Mouse (Mus musculus): ENCODE measurements around the gene Zfp597. TPM values are rescaled to one million over a fixed set of nuclear protein-coding genes. Genes with fewer than 3 reads are reported as not detected.
"Not testable (repeated sequence)": the region's sequence is repeated elsewhere in the genome, so short reads cannot be mapped to it uniquely, and the experiment has no call there.

Gene Zfp597
- polyA plus RNA-seq, 2 experiments = 5.7 to 7.0 TPM

DNA sequence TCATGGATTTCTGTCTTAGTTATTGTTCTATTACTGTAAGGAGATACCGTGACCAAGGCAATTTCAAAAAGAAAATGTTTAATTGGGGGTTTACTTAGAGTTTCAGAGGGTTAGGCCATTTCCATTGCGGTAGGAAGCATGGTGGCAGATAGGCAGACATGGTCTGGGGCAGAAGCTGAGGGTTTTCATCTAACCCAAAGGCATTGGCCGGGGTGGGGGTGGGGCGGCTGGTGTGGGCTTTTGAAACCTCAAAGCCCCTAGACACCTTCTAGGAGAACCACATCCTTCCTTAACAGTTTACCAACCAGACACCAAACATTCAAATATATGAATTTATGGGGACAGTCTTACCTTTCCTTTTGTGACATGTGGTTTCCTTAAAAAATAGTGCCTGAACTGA is 25.1 kb downstream of the Zfp597 start:
- Histone ChIP-seq H3K9ac (ENCODE audit: low read depth, low read length, severe bottlenecking) (no peak overlapping the region), H3K4me2 (replicated peaks; ENCODE audit: low read depth, low read length, severe bottlenecking) (no peak overlapping the region), H3K27ac (replicated peaks; ENCODE audit: low read depth, low read length) (no peak overlapping the region), H3K36me3 (ENCODE audit: control insufficient read depth, insufficient read depth, low read length) (peaks cover 21% of the 10 kb centered on the region), H3K9me3 (ENCODE audit: control insufficient read depth, low read length) (no peaks in the 10 kb centered on the region), H3K4me1 (ENCODE audit: control insufficient read depth, insufficient read depth, low read length) (no peaks in the 10 kb centered on the region), H3K4me3 (replicated peaks; ENCODE audit: low read length) (no peak overlapping the region), H3K27me3 (ENCODE audit: control insufficient read depth, insufficient read depth, low read length) (no peaks in the 10 kb centered on the region)
- DNase-seq (ENCODE audit: low spot score) (no peak), ATAC-seq (ENCODE audit: low FRiP score, low read depth) (no peak)
- no peak for TF ChIP-seq POLR2A (IDR thresholded peaks at IDR 0.05; ENCODE audit: borderline replicate concordance, extremely low read depth, insufficient read depth, insufficient read length)
- WGBS = 94% methylated on average over 4 of the region's 4 CpGs

DNA sequence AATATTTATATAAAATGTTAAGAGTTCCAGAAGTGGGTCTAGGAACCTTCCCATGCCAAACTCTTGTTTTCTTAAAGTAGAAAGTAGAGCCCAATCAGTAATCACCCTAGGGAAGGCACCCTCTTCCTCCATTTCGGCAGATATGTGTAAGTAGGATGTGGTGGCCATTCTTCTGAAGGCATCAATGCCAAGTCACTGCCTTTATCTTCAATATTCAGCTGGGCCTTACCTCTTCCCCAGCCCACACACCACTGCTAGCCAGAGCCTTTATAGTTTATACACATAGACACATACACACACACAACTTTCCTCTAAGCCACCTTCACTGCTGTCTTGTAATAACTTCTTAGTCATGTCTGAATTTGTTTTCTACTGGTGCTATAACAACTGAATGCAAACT is 28.6 kb downstream of the Zfp597 start:
- DNase-seq (ENCODE audit: low spot score) (no peak), ATAC-seq (ENCODE audit: low FRiP score, low read depth) (no peak)
- H3K27ac ChIP-seq (replicated peaks; ENCODE audit: low read depth, low read length) = no peak overlapping the region
- H3K9ac ChIP-seq (ENCODE audit: low read depth, low read length, severe bottlenecking) = no peak overlapping the region
- H3K4me1 ChIP-seq (ENCODE audit: control insufficient read depth, insufficient read depth, low read length) = no peaks in the 10 kb centered on the region
- no peaks in the 10 kb centered on the region for H3K27me3 ChIP-seq (ENCODE audit: control insufficient read depth, insufficient read depth, low read length)
- no peak for TF ChIP-seq POLR2A (IDR thresholded peaks at IDR 0.05; ENCODE audit: borderline replicate concordance, extremely low read depth, insufficient read depth, insufficient read length)
- WGBS = 85% methylated on average over 1 of the region's 1 CpGs
- H3K36me3 ChIP-seq (ENCODE audit: control insufficient read depth, insufficient read depth, low read length) = peaks cover 2% of the 10 kb centered on the region
- no peak overlapping the region for H3K4me3 ChIP-seq (replicated peaks; ENCODE audit: low read length)
- no peak overlapping the region for H3K4me2 ChIP-seq (replicated peaks; ENCODE audit: low read depth, low read length, severe bottlenecking)
- H3K9me3 ChIP-seq (ENCODE audit: control insufficient read depth, low read length) = no peaks in the 10 kb centered on the region

DNA sequence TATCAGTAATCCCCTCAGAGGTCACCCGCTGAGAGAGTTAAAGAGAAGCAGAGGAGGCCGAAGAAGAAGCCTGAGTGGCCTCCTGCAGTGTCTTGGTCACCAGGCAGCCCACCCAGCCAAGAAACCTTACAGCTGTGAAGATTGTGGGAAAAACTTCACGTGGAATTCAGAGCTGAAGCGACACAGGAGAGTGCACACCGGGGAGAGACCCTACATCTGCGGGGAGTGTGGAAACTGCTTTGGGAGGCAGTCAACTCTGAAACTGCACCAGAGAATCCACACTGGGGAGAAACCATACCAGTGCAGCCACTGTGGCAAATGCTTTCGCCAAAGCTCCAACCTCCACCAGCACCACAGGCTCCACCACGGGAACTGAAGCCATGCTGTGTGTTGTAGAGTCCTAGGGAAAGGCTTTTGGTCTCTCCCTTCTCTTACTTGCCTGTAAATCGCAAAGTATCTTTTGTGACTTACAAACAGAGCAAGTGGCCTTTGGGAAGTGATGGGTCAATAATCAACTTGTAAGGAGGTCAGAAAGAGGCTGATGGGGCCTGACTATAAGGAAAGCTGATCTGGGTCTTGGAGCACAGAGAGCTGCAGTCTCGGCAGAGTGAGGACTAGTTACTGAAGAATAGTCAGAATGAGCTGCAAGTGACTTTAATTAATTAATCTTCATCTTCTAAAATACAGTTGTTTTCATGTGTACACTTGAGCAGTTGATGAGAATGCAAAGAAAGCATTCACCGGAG is 29.8 kb downstream of the Zfp597 start:
- WGBS = 75% methylated on average over 11 of the region's 11 CpGs
- no peaks in the 10 kb centered on the region for H3K9me3 ChIP-seq (ENCODE audit: control insufficient read depth, low read length)
- H3K9ac ChIP-seq (ENCODE audit: low read depth, low read length, severe bottlenecking) = no peak overlapping the region
- ATAC-seq (ENCODE audit: low FRiP score, low read depth) (no peak), DNase-seq (ENCODE audit: low spot score) (no peak)
- no peak overlapping the region for H3K4me2 ChIP-seq (replicated peaks; ENCODE audit: low read depth, low read length, severe bottlenecking)
- H3K4me1 ChIP-seq (ENCODE audit: control insufficient read depth, insufficient read depth, low read length) = no peaks in the 10 kb centered on the region
- no peaks in the 10 kb centered on the region for H3K27me3 ChIP-seq (ENCODE audit: control insufficient read depth, insufficient read depth, low read length)
- H3K27ac ChIP-seq (replicated peaks; ENCODE audit: low read depth, low read length) = no peak overlapping the region
- no peak for TF ChIP-seq POLR2A (IDR thresholded peaks at IDR 0.05; ENCODE audit: borderline replicate concordance, extremely low read depth, insufficient read depth, insufficient read length)
- H3K4me3 ChIP-seq (replicated peaks; ENCODE audit: low read length) = no peak overlapping the region
- no peaks in the 10 kb centered on the region for H3K36me3 ChIP-seq (ENCODE audit: control insufficient read depth, insufficient read depth, low read length)

DNA sequence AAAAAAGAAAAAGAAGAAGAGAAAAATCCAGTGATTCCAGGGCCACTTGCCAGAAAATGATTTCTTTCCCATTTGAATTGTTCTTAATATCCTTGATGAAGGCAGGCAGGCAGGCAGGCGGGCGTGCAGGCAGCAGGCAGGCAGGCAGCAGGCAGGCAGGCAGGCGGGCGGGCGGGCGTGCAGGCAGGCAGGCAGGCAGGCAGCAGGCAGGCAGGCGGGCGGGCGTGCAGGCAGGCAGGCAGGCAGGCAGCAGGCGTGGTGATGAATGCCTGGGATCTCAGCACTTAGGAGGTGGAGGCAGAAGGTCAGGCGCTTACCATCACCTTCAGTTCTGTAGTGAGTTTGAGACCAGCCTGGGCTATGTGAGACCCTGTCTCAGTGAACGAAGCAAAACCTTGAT is 31.8 kb downstream of the Zfp597 start:
- H3K27ac ChIP-seq (replicated peaks; ENCODE audit: low read depth, low read length) = no peak overlapping the region
- H3K9me3 ChIP-seq (ENCODE audit: control insufficient read depth, low read length) = no peaks in the 10 kb centered on the region
- no peak overlapping the region for H3K9ac ChIP-seq (ENCODE audit: low read depth, low read length, severe bottlenecking)
- ATAC-seq (ENCODE audit: low FRiP score, low read depth) (no peak), DNase-seq (ENCODE audit: low spot score) (no peak)
- H3K36me3 ChIP-seq (ENCODE audit: control insufficient read depth, insufficient read depth, low read length) = no peaks in the 10 kb centered on the region
- WGBS = 28% methylated on average over 12 of the region's 12 CpGs
- H3K4me2 ChIP-seq (replicated peaks; ENCODE audit: low read depth, low read length, severe bottlenecking) = no peak overlapping the region
- H3K4me3 ChIP-seq (replicated peaks; ENCODE audit: low read length) = no peak overlapping the region
- H3K4me1 ChIP-seq (ENCODE audit: control insufficient read depth, insufficient read depth, low read length) = peaks cover 5% of the 10 kb centered on the region
- H3K27me3 ChIP-seq (ENCODE audit: control insufficient read depth, insufficient read depth, low read length) = no peaks in the 10 kb centered on the region
- no peak for TF ChIP-seq POLR2A (IDR thresholded peaks at IDR 0.05; ENCODE audit: borderline replicate concordance, extremely low read depth, insufficient read depth, insufficient read length)

DNA sequence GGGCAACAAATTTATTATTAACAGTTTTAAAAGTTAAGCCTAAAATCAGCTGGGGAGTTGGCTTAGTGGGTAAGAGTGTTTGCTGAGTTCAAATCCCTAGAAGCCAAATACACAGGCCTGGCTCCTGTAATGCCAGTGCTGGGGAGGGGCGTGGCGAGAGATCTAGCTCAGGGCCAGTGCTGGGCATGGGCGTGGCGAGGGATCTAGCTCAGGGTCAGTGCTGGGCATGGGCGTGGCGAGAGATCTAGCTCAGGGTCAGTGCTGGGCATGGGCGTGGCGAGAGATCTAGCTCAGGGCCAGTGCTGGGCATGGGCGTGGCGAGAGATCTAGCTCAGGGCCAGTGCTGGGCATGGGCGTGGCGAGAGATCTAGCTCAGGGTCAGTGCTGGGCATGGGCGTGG is 33.1 kb downstream of the Zfp597 start:
- H3K27ac ChIP-seq (replicated peaks; ENCODE audit: low read depth, low read length); H3K4me1 ChIP-seq (ENCODE audit: control insufficient read depth, insufficient read depth, low read length); H3K9me3 ChIP-seq (ENCODE audit: control insufficient read depth, low read length); ATAC-seq (ENCODE audit: low FRiP score, low read depth); H3K4me3 ChIP-seq (replicated peaks; ENCODE audit: low read length); H3K27me3 ChIP-seq (ENCODE audit: control insufficient read depth, insufficient read depth, low read length); DNase-seq (ENCODE audit: low spot score); H3K9ac ChIP-seq (ENCODE audit: low read depth, low read length, severe bottlenecking); H3K4me2 ChIP-seq (replicated peaks; ENCODE audit: low read depth, low read length, severe bottlenecking); H3K36me3 ChIP-seq (ENCODE audit: control insufficient read depth, insufficient read depth, low read length): not testable (repeated sequence)
- 87% methylated on average over 11 of the region's 13 CpGs for WGBS

DNA sequence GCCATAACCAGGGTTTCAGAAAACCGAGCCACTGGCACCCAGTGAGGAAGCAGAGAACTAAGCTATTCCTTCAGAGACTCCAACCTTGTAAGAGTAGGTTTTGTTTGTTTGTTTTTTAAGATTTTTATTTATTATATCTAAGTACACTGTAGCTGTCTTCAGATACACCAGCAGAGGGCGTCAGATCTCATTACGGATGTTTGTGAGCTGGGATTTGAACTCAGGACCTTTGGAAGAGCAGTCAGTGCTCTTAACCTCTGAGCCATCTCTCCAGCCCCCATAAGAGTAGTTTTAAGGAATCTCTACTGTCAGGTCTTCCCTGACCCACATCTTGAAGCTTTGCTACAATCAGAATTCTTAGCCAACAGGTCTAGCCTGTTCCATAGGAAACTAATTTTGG is 35.9 kb downstream of the Zfp597 start:
- Histone ChIP-seq H3K4me3 (replicated peaks; ENCODE audit: low read length) (no peak overlapping the region), H3K36me3 (ENCODE audit: control insufficient read depth, insufficient read depth, low read length) (no peaks in the 10 kb centered on the region), H3K9ac (ENCODE audit: low read depth, low read length, severe bottlenecking) (no peak overlapping the region), H3K4me1 (ENCODE audit: control insufficient read depth, insufficient read depth, low read length) (peaks cover 7% of the 10 kb centered on the region), H3K4me2 (replicated peaks; ENCODE audit: low read depth, low read length, severe bottlenecking) (no peak overlapping the region), H3K9me3 (ENCODE audit: control insufficient read depth, low read length) (no peaks in the 10 kb centered on the region), H3K27ac (replicated peaks; ENCODE audit: low read depth, low read length) (no peak overlapping the region), H3K27me3 (ENCODE audit: control insufficient read depth, insufficient read depth, low read length) (no peaks in the 10 kb centered on the region)
- no peak for ATAC-seq (ENCODE audit: low FRiP score, low read depth)
- 79% methylated on average over 3 of the region's 3 CpGs for WGBS
- TF ChIP-seq POLR2A (IDR thresholded peaks at IDR 0.05; ENCODE audit: borderline replicate concordance, extremely low read depth, insufficient read depth, insufficient read length) = no peak
- no peak for DNase-seq (ENCODE audit: low spot score)

Data from limb, embryonic 14.5 days (tissue).